In genomic region chr3:59153424-59153823, GRCm38 (mm10) we compare ENCODE assay signal across 13 mouse cellular contexts. TPM values are rescaled to one million over a fixed set of nuclear protein-coding genes. Genes with fewer than 3 reads are reported as not detected.
DNase-seq lines count a peak whose midpoint lies in the region; ATAC-seq and TF ChIP-seq lines count a peak whose summit lies in the region.
"Had no signal": no experiment of that assay in that cellular context is flagged by ENCODE, and none has a peak within 500 bp of the region (broad histone marks: within the 10 kb centered on the region; RNA-seq: fewer than 3 reads in every experiment).

Gene P2ry14 (minus strand): TSS chr3:59153618.

- WGBS in lung, embryonic 16.5 days: 64% methylated on average over 5 of the region's 5 CpGs
- WGBS in lung, adult 2 months: 61% methylated on average over 5 of the region's 5 CpGs
- WGBS in lung, postnatal 0 days: 53% methylated on average over 5 of the region's 5 CpGs

- no peak for ATAC-seq in lung, embryonic 16.5 days (ENCODE audit: low read depth)
- ATAC-seq in lung, postnatal 0 days: no peak

- no peak within 1 kb of the TSS for H3K4me3 ChIP-seq in lung, embryonic 16.5 days (ENCODE audit: low read length)
- H3K4me3 ChIP-seq in lung, adult 2 months (replicated peaks; ENCODE audit: extremely low read depth, low read depth, low read length): no peak within 1 kb of the TSS
- H3K4me3 ChIP-seq in lung, postnatal 0 days (ENCODE audit: low read depth, low read length): no peak within 1 kb of the TSS
- H3K4me3 ChIP-seq: forebrain, embryonic 12.5 days; layer of hippocampus, adult 2 months; midbrain, embryonic 10.5 days; neural tube, embryonic 13.5 days had no signal

- H3K4me1 ChIP-seq in lung, embryonic 16.5 days (replicated peaks; ENCODE audit: control insufficient read depth, insufficient read depth, low read length): no peaks in the 10 kb centered on the region
- H3K4me1 ChIP-seq in lung, adult 2 months (ENCODE audit: control insufficient read depth, insufficient read depth, low read length): no peaks in the 10 kb centered on the region
- H3K4me1 ChIP-seq in lung, postnatal 0 days (ENCODE audit: insufficient read depth, low read depth, low read length): no peaks in the 10 kb centered on the region
- H3K4me1 ChIP-seq: forebrain, embryonic 12.5 days; midbrain, embryonic 10.5 days; neural tube, embryonic 13.5 days had no signal

- no peak for TF ChIP-seq EP300 in lung, postnatal 0 days (IDR thresholded peaks at IDR 0.05)

- no peaks in the 10 kb centered on the region for H3K36me3 ChIP-seq in lung, embryonic 16.5 days (ENCODE audit: control insufficient read depth, insufficient read depth, low read length)
- no peaks in the 10 kb centered on the region for H3K36me3 ChIP-seq in lung, postnatal 0 days (ENCODE audit: insufficient read depth, low read length)
- H3K36me3 ChIP-seq in splenic B cell, adult 2 months (ENCODE audit: control insufficient read depth, insufficient read depth, low read length, poor library complexity, severe bottlenecking): no peaks in the 10 kb centered on the region
- H3K36me3 ChIP-seq: forebrain, embryonic 12.5 days; midbrain, embryonic 10.5 days; neural tube, embryonic 13.5 days had no signal

- no peak within 1 kb of the TSS for H3K27ac ChIP-seq in lung, embryonic 16.5 days (ENCODE audit: low read length)
- H3K27ac ChIP-seq in lung, postnatal 0 days (ENCODE audit: low read length): no peak within 1 kb of the TSS
- H3K27ac ChIP-seq: forebrain, embryonic 12.5 days; layer of hippocampus, adult 2 months; midbrain, embryonic 10.5 days; neural tube, embryonic 13.5 days had no signal

- H3K4me2 ChIP-seq in lung, embryonic 16.5 days (ENCODE audit: low read depth, low read length): no peak within 1 kb of the TSS
- no peak within 1 kb of the TSS for H3K4me2 ChIP-seq in lung, postnatal 0 days (replicated peaks; ENCODE audit: low read depth, low read length)
- H3K4me2 ChIP-seq: forebrain, embryonic 12.5 days; neural tube, embryonic 13.5 days had no signal

- TF ChIP-seq CTCF in lung, adult 2 months (IDR thresholded peaks at IDR 0.05; ENCODE audit: insufficient read depth, low read length): no peak
- no peak for TF ChIP-seq CTCF in lung, postnatal 0 days (IDR thresholded peaks at IDR 0.05)

- no peak for DNase-seq in lung, adult 2 months
- DNase-seq in adrenal gland, postnatal 36 days: peak; percentile 49 to 55
- DNase-seq in lung, postnatal 0 days (ENCODE audit: low spot score): peak; percentile 18
- DNase-seq in splenic B cell, adult 2 months (ENCODE audit: low read depth, low spot score): peak; percentile 47
- DNase-seq in yolk sac, embryonic 10.5 days (ENCODE audit: low spot score): no peak
- DNase-seq in testis, postnatal 14 days (ENCODE audit: low spot score): no peak
- DNase-seq in right cerebral cortex, postnatal 25 days: no peak
- DNase-seq: gastrocnemius, postnatal 36 days had no signal

- TF ChIP-seq POLR2A in lung, adult 2 months (IDR thresholded peaks at IDR 0.05; ENCODE audit: borderline replicate concordance, extremely low read depth, low read depth, low read length): no peak

- H3K27me3 ChIP-seq in lung, embryonic 16.5 days (ENCODE audit: control insufficient read depth, insufficient read depth, low read depth, low read length): no peaks in the 10 kb centered on the region
- H3K27me3 ChIP-seq in lung, postnatal 0 days (replicated peaks; ENCODE audit: insufficient read depth, low read length): no peaks in the 10 kb centered on the region
- H3K27me3 ChIP-seq in splenic B cell, adult 2 months (ENCODE audit: control insufficient read depth, insufficient read depth, low read length, poor library complexity, severe bottlenecking): no peaks in the 10 kb centered on the region
- H3K27me3 ChIP-seq: forebrain, embryonic 12.5 days; neural tube, embryonic 13.5 days had no signal

- no peak within 1 kb of the TSS for H3K9ac ChIP-seq in lung, embryonic 16.5 days (ENCODE audit: low read length)
- no peak within 1 kb of the TSS for H3K9ac ChIP-seq in lung, postnatal 0 days (replicated peaks; ENCODE audit: low read depth)
- H3K9ac ChIP-seq: forebrain, embryonic 12.5 days; neural tube, embryonic 13.5 days had no signal

- H3K9me3 ChIP-seq in lung, embryonic 16.5 days (ENCODE audit: control insufficient read depth, low read length): no peaks in the 10 kb centered on the region
- H3K9me3 ChIP-seq in lung, postnatal 0 days (ENCODE audit: low read length): no peaks in the 10 kb centered on the region
- H3K9me3 ChIP-seq: forebrain, embryonic 12.5 days; midbrain, embryonic 10.5 days; neural tube, embryonic 13.5 days had no signal

RNA-seq across cellular contexts. Expression of gene P2ry14, which starts in this region (rescaled TPM):
- polyA plus RNA-seq in lung, embryonic 16.5 days (2015; fragmentation: Nextera tagmentation; extraction: Ambion mirVana): 29.7 and 31.3 TPM in 2 replicates
- 4.6 and 8.0 TPM in 2 replicates for polyA plus RNA-seq in lung, adult 2 months (2012; rRNA removed)
- 10 to 100 TPM; 18.0 to 19.1 TPM for total RNA-seq in adrenal gland, postnatal 36 days (2021)
- 65.2 and 68.4 TPM in 2 replicates for polyA plus RNA-seq in lung, postnatal 0 days (2015; fragmentation: Nextera tagmentation; extraction: Ambion mirVana)

Comparison
In these comparisons a context has a peak if more than half of its experiments do, and no peak if none do; other contexts are left out.
1. DNase-seq: peak in adrenal gland, postnatal 36 days (2 of 2), lung, postnatal 0 days (single experiment) and splenic B cell, adult 2 months (single experiment); none in lung, adult 2 months (single experiment), yolk sac, embryonic 10.5 days (single experiment), testis, postnatal 14 days (single experiment) and right cerebral cortex, postnatal 25 days (single experiment).